Mouse (Mus musculus): ENCODE measurements around the gene Prb1. TPM values are rescaled to one million over a fixed set of nuclear protein-coding genes. Genes with fewer than 3 reads are reported as not detected.
"Not testable (repeated sequence)": the region's sequence is repeated elsewhere in the genome, so short reads cannot be mapped to it uniquely, and the experiment has no call there.

Prb1 gene
- not detected for total RNA-seq (2021)
- long read RNA-seq, experiment 1, result 0 reads
- long read RNA-seq, experiment 2, result 0 reads

DNA sequence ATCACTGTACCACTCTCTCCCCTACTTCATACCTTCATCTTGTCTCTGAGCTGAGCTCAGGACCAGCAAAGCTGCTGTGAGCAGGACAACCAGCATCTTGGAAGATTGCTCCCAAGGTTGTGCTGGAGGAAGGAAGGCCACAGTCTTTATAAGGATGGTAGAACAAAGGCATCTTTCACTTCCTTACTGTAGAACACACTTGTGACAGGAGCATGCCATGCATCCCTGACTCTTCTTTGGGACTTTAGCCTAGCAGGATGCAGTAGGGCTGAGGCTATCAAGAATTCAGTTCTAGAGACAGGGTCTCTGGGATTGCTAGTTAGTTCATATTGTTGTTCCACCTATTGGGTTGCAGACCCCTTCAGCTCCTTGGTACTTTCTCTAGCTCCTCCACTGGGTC lies at the start of gene Prb1:
Gene Prb1 (minus strand): TSS at position 101 of the 400 bp plus-strand sequence.
- DNase-seq; H3K4me3 ChIP-seq; H3K27ac ChIP-seq; intact Hi-C loops (cut with DNase I): not testable (repeated sequence)

Other genes starting within 250 kb of the Prb1 start
- not detected for gene Prpmp5, start 104.2 kb upstream of the Prb1 start, total RNA-seq (2021)
- not detected for gene Gm8882, start 153.6 kb upstream of the Prb1 start, total RNA-seq (2021)